Mouse (Mus musculus) heart, postnatal 0 days (tissue): Measurements from ENCODE around the gene Pigt.

Source experiments
- CTCF ChIP-seq: IDR thresholded peaks from 2 replicates; pipeline ENCODE4 v1.5.1; 2016; ENCODE audit warnings: antibody characterized with exemption, control low read depth, low read depth
- EP300 ChIP-seq: IDR thresholded peaks from 2 replicates; pipeline ENCODE4 v1.6.1; 2016; ENCODE audit warnings: antibody characterized with exemption, low read depth

DNA sequence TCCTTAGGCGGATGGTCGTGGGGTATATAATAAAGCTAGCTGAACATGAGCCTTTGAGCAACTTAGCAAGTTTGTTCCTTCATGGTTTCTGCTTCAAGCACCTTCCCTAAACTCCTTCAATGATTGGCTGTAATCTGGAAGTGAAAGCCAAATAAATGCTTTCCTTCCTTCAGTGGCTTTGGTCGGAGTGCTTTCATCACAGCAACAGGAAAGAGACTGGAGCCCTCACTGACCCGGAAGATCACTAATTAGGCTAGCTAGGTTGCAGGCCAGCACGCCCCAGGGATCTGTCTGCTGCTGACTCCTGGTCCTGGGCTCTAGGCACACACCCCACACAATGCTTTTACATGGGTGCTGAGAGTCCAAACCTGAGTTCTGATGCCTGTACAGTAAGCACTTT is 31.2 kb downstream of the Pigt start:
- TF ChIP-seq CTCF (no peak), EP300 (no peak)
